Mouse (Mus musculus): ENCODE measurements around the gene Taar7b. TPM values are rescaled to one million over a fixed set of nuclear protein-coding genes. Genes with fewer than 3 reads are reported as not detected.

Gene Taar7b
- total and polyA plus RNA-seq, 3 experiments: not detected

DNA sequence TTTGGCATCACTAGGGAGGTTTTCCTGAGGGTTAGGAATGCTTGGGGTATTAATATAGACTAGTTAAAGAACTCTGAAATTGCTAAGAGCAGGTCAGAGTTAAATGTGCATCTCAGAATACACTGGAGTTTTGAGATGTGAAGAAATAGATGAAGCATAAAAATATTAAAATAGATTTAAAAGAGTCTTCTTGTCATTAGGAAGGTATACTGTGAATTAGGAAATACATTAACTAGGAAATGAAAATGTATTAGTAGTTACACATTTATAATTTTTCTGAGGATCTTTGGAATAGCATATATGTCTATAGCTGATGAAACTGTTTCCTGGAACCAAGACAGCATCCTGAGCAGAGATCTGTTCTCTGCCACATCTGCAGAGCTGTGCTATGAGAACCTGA lies 49.5 kb downstream of the Taar7b start, which contains the start of gene Taar7f:
TSS of gene Taar7f (plus strand) at position 301 of the 400 bp plus-strand sequence.
- H3K9ac ChIP-seq (ENCODE audit: control insufficient read depth, low read depth, low read length, poor library complexity, severe bottlenecking): no peak within 1 kb of the TSS
- no peaks in the 10 kb centered on the region for H3K4me1 ChIP-seq (ENCODE audit: control insufficient read depth in 1 of 2, insufficient read depth in 2 of 2, low read length in 2 of 2)
- H3K4me3 ChIP-seq (ENCODE audit: control insufficient read depth in 1 of 2, insufficient read depth in 1 of 2, low read depth in 2 of 2, low read length in 2 of 2): no peak within 1 kb of the TSS
- H3K79me2 ChIP-seq (ENCODE audit: control insufficient read depth, insufficient read depth, low read length, poor library complexity): no peaks in the 10 kb centered on the region
- no peak for DNase-seq (ENCODE audit: low read depth, low spot score)
- H3K36me3 ChIP-seq (ENCODE audit: control insufficient read depth in 1 of 2, insufficient read depth in 2 of 2, low read length in 2 of 2): no peaks in the 10 kb centered on the region
- H3K27me3 ChIP-seq (ENCODE audit: control insufficient read depth in 1 of 2, insufficient read depth in 2 of 2, low read length in 2 of 2): peaks cover 0 to 3% of the 10 kb centered on the region in 2 experiments; a peak in 1 of 4 replicates
- H3K9me3 ChIP-seq (replicated peaks; ENCODE audit: insufficient read depth, low read length): no peaks in the 10 kb centered on the region
- TF ChIP-seq RCOR1 (IDR thresholded peaks at IDR 0.05; ENCODE audit: low read depth, low read length) (no peak), POLR2A (IDR thresholded peaks at IDR 0.05; ENCODE audit: control insufficient read depth in 1 of 2, insufficient read depth in 1 of 2, low read depth in 1 of 2, low read length in 2 of 2, poor library complexity in 1 of 2) (no peak), GABPA (IDR thresholded peaks at IDR 0.05; ENCODE audit: low read depth, low read length) (no peak), ETS1 (IDR thresholded peaks at IDR 0.05; ENCODE audit: low read depth, low read length) (no peak), SIN3A (IDR thresholded peaks at IDR 0.05; ENCODE audit: low read length) (no peak), CHD2 (IDR thresholded peaks at IDR 0.05; ENCODE audit: low read length) (no peak), MEF2A (IDR thresholded peaks at IDR 0.05; ENCODE audit: extremely low read depth, insufficient replicate concordance, low read depth, low read length, poor library complexity, severe bottlenecking) (no peak)
- no peak within 1 kb of the TSS for H3K27ac ChIP-seq (ENCODE audit: control insufficient read depth, low read depth, low read length)

Other genes with a start within 250 kb of the Taar7b start
- gene Rps12, start 212.7 kb upstream of the Taar7b start, total RNA-seq (2012; rRNA removed): 5,370 and 5,608 TPM in 2 replicates
- 1,000 to 10,000 TPM in 1 of 2 experiments, 100 to 1,000 TPM in 1; 135 to 1,493 TPM for gene Rps12, start 212.7 kb upstream of the Taar7b start, polyA plus RNA-seq (2012; ENCODE audit: insufficient read depth in 1 of 2, insufficient read length in 2 of 2, low read depth in 1 of 2, low replicate concordance in 2 of 2, missing spikeins in 1 of 2)
- not detected in 2 replicates for gene Slc18b1, start 203.0 kb upstream of the Taar7b start, total RNA-seq (2012; rRNA removed)
- not detected for gene Slc18b1, start 203.0 kb upstream of the Taar7b start, polyA plus RNA-seq (2012; ENCODE audit: insufficient read depth in 1 of 2, insufficient read length in 2 of 2, low read depth in 1 of 2, low replicate concordance in 2 of 2, missing spikeins in 1 of 2)
- not detected in 2 replicates for gene Vnn3, start 148.5 kb upstream of the Taar7b start, total RNA-seq (2012; rRNA removed)
- gene Vnn3, start 148.5 kb upstream of the Taar7b start, polyA plus RNA-seq (2012; ENCODE audit: insufficient read depth in 1 of 2, insufficient read length in 2 of 2, low read depth in 1 of 2, low replicate concordance in 2 of 2, missing spikeins in 1 of 2): not detected
- gene Vnn1, start 105.3 kb upstream of the Taar7b start, total RNA-seq (2012; rRNA removed): not detected in 2 replicates
- gene Vnn1, start 105.3 kb upstream of the Taar7b start, polyA plus RNA-seq (2012; ENCODE audit: insufficient read depth in 1 of 2, insufficient read length in 2 of 2, low read depth in 1 of 2, low replicate concordance in 2 of 2, missing spikeins in 1 of 2): not detected
- not detected in 2 replicates for gene Taar1, start 79.6 kb upstream of the Taar7b start, total RNA-seq (2012; rRNA removed)
- not detected for gene Taar1, start 79.6 kb upstream of the Taar7b start, polyA plus RNA-seq (2012; ENCODE audit: insufficient read depth in 1 of 2, insufficient read length in 2 of 2, low read depth in 1 of 2, low replicate concordance in 2 of 2, missing spikeins in 1 of 2)
- not detected in 2 replicates for gene Taar2, start 61.4 kb upstream of the Taar7b start, total RNA-seq (2012; rRNA removed)
- not detected for gene Taar2, start 61.4 kb upstream of the Taar7b start, polyA plus RNA-seq (2012; ENCODE audit: insufficient read depth in 1 of 2, insufficient read length in 2 of 2, low read depth in 1 of 2, low replicate concordance in 2 of 2, missing spikeins in 1 of 2)
- gene Taar3, start 50.4 kb upstream of the Taar7b start, total RNA-seq (2012; rRNA removed): not detected in 2 replicates
- not detected for gene Taar3, start 50.4 kb upstream of the Taar7b start, polyA plus RNA-seq (2012; ENCODE audit: insufficient read depth in 1 of 2, insufficient read length in 2 of 2, low read depth in 1 of 2, low replicate concordance in 2 of 2, missing spikeins in 1 of 2)
- not detected in 2 replicates for gene Taar4, start 39.4 kb upstream of the Taar7b start, total RNA-seq (2012; rRNA removed)
- gene Taar4, start 39.4 kb upstream of the Taar7b start, polyA plus RNA-seq (2012; ENCODE audit: insufficient read depth in 1 of 2, insufficient read length in 2 of 2, low read depth in 1 of 2, low replicate concordance in 2 of 2, missing spikeins in 1 of 2): not detected
- gene Taar5, start 29.2 kb upstream of the Taar7b start, total RNA-seq (2012; rRNA removed): not detected in 2 replicates
- gene Taar5, start 29.2 kb upstream of the Taar7b start, polyA plus RNA-seq (2012; ENCODE audit: insufficient read depth in 1 of 2, insufficient read length in 2 of 2, low read depth in 1 of 2, low replicate concordance in 2 of 2, missing spikeins in 1 of 2): not detected
- not detected in 2 replicates for gene Taar6, start 14.3 kb upstream of the Taar7b start, total RNA-seq (2012; rRNA removed)
- not detected for gene Taar6, start 14.3 kb upstream of the Taar7b start, polyA plus RNA-seq (2012; ENCODE audit: insufficient read depth in 1 of 2, insufficient read length in 2 of 2, low read depth in 1 of 2, low replicate concordance in 2 of 2, missing spikeins in 1 of 2)
- gene Taar7a, start 6.5 kb upstream of the Taar7b start, total RNA-seq (2012; rRNA removed): not detected in 2 replicates
- not detected for gene Taar7a, start 6.5 kb upstream of the Taar7b start, polyA plus RNA-seq (2012; ENCODE audit: insufficient read depth in 1 of 2, insufficient read length in 2 of 2, low read depth in 1 of 2, low replicate concordance in 2 of 2, missing spikeins in 1 of 2)
- not detected in 2 replicates for gene Taar7d, start 27.3 kb downstream of the Taar7b start, total RNA-seq (2012; rRNA removed)
- gene Taar7d, start 27.3 kb downstream of the Taar7b start, polyA plus RNA-seq (2012; ENCODE audit: insufficient read depth in 1 of 2, insufficient read length in 2 of 2, low read depth in 1 of 2, low replicate concordance in 2 of 2, missing spikeins in 1 of 2): not detected
- not detected in 2 replicates for gene Taar7e, start 37.7 kb downstream of the Taar7b start, total RNA-seq (2012; rRNA removed)
- gene Taar7e, start 37.7 kb downstream of the Taar7b start, polyA plus RNA-seq (2012; ENCODE audit: insufficient read depth in 1 of 2, insufficient read length in 2 of 2, low read depth in 1 of 2, low replicate concordance in 2 of 2, missing spikeins in 1 of 2): not detected
- gene Taar7f, start 49.6 kb downstream of the Taar7b start, total RNA-seq (2012; rRNA removed): not detected in 2 replicates
- not detected for gene Taar7f, start 49.6 kb downstream of the Taar7b start, polyA plus RNA-seq (2012; ENCODE audit: insufficient read depth in 1 of 2, insufficient read length in 2 of 2, low read depth in 1 of 2, low replicate concordance in 2 of 2, missing spikeins in 1 of 2)
- not detected in 2 replicates for gene Taar8a, start 76.6 kb downstream of the Taar7b start, total RNA-seq (2012; rRNA removed)
- not detected for gene Taar8a, start 76.6 kb downstream of the Taar7b start, polyA plus RNA-seq (2012; ENCODE audit: insufficient read depth in 1 of 2, insufficient read length in 2 of 2, low read depth in 1 of 2, low replicate concordance in 2 of 2, missing spikeins in 1 of 2)
- not detected in 2 replicates for gene Taar8b, start 92.4 kb downstream of the Taar7b start, total RNA-seq (2012; rRNA removed)
- gene Taar8b, start 92.4 kb downstream of the Taar7b start, polyA plus RNA-seq (2012; ENCODE audit: insufficient read depth in 1 of 2, insufficient read length in 2 of 2, low read depth in 1 of 2, low replicate concordance in 2 of 2, missing spikeins in 1 of 2): not detected
- gene Taar8c, start 102.0 kb downstream of the Taar7b start, total RNA-seq (2012; rRNA removed): not detected in 2 replicates
- gene Taar8c, start 102.0 kb downstream of the Taar7b start, polyA plus RNA-seq (2012; ENCODE audit: insufficient read depth in 1 of 2, insufficient read length in 2 of 2, low read depth in 1 of 2, low replicate concordance in 2 of 2, missing spikeins in 1 of 2): not detected
- gene Taar9, start 109.6 kb downstream of the Taar7b start, total RNA-seq (2012; rRNA removed): not detected in 2 replicates
- not detected for gene Taar9, start 109.6 kb downstream of the Taar7b start, polyA plus RNA-seq (2012; ENCODE audit: insufficient read depth in 1 of 2, insufficient read length in 2 of 2, low read depth in 1 of 2, low replicate concordance in 2 of 2, missing spikeins in 1 of 2)
- gene Stx7, start 149.4 kb downstream of the Taar7b start, total RNA-seq (2012; rRNA removed): 32.6 and 36.1 TPM in 2 replicates
- 10 to 100 TPM in 1 of 2 experiments, not detected in 1; 37.7 TPM for gene Stx7, start 149.4 kb downstream of the Taar7b start, polyA plus RNA-seq (2012; ENCODE audit: insufficient read depth in 1 of 2, insufficient read length in 2 of 2, low read depth in 1 of 2, low replicate concordance in 2 of 2, missing spikeins in 1 of 2)
- gene Moxd1, start 223.6 kb downstream of the Taar7b start, total RNA-seq (2012; rRNA removed): not detected in 2 replicates
- gene Moxd1, start 223.6 kb downstream of the Taar7b start, polyA plus RNA-seq (2012; ENCODE audit: insufficient read depth in 1 of 2, insufficient read length in 2 of 2, low read depth in 1 of 2, low replicate concordance in 2 of 2, missing spikeins in 1 of 2): not detected